Mouse (Mus musculus) spleen, adult 2 months (tissue): ENCODE data around the gene Ica1.

Source experiments
- CTCF ChIP-seq: fragments of 200-500 bp; IDR thresholded peaks from 2 replicates; pipeline ENCODE4 v1.5.1; 2011; ENCODE audit warnings: mild to moderate bottlenecking, inconsistent platforms; ENCODE audit not compliant: insufficient read depth, insufficient read length, insufficient replicate concordance; ENCODE audit errors: extremely low read depth
- POLR2A ChIP-seq: fragments of 200-500 bp; IDR thresholded peaks from 2 replicates; pipeline ENCODE4 v1.6.1; 2011; ENCODE audit warnings: low read depth, low read length, inconsistent platforms

- TF ChIP-seq CTCF = no peak
- TF ChIP-seq POLR2A = no peak
These were observed 132.6 kb downstream of the Ica1 start for GRCm38 (mm10) chr6:8645708-8646107.
